Mouse (Mus musculus): ENCODE measurements around the gene Gtdc1.

Gtdc1 gene

DNA sequence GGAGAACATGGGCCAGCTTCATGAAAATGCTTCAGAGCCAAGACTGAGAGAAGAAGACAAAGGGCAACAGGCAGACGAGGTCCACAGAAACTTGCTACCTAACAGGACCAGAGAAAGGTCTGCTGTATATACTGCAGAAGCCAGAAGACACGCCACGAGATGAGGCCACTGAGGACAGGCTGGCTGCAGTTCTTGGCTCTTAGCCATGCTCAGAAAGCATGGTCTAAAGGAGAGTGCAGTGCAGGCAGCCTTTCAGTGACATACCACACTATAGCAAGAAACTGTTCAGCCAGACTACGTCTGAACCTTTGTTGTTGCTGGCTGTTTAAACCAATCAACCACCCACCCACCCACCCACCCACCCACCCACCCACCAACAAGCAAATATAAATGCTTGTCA is 336.6 kb downstream of the Gtdc1 start:
- DNase-seq (ENCODE audit: low read depth, low spot score): no peak

- no peak for DNase-seq (ENCODE audit: low read depth, low spot score)
Observed at GRCm38 (mm10) chr2:44584061-44584460, 343.4 kb downstream of the Gtdc1 start.

- no peak for DNase-seq (ENCODE audit: low read depth, low spot score)
Observed at GRCm38 (mm10) chr2:44583491-44583890, 344.0 kb downstream of the Gtdc1 start.

DNA sequence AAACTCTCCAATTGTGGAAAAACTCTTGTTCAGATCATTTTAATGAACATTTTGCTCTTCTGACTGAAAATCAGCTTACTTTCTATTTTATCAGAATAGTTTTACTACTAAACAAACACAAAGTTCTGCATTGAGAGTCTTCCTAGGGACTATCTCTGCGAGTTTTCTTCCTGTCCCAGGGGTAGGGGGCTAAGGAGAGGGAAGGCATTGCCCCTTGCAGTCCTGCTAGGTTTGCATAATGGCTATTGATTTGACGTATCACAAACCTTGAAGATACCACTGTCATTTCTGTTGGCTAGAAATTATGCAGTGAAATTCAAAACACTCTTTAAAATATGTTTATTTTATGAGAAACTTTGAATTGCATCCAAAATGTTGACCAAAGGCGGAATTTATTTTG is 355.6 kb downstream of the Gtdc1 start:
- DNase-seq (ENCODE audit: low read depth, low spot score): no peak

- DNase-seq (ENCODE audit: low read depth, low spot score): no peak
Observed at GRCm38 (mm10) chr2:44571156-44571555, 356.3 kb downstream of the Gtdc1 start.

DNA sequence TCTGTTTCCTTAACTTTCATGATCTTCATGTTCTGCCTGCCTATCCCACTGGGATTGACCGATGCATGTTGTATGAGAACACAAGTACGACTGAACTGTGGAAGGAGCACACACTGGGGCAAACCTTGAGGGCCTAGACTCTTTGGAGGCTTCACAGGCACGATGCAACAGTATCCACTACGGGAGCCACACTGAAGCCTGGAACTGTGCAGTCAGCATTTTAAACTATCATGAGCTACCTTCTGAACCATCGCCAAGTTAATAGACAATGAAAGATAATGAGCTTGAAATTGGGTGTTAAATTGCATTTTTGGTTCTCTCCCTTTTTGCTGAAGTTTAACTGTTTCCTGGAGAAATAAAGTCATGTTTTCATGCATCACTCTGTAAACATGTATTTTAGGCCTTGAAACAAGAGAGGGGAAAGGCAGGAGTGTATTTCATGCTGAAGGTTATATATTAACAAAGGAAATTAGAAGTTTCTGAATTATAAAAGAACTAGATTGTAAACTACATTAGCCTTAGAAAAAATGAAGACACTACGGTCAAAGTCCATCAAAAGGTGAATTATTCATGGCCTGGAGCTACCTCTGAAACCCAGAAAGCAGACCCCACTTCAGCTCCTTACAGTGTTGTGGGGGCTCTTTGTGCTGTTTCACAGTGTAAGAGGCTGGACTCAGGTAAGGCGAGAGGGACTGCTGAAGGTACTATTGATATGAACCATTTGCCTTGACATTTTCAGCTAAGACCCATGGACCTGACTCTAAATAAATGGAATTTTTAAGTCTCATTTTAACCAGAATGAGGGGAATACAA is 358.1 kb downstream of the Gtdc1 start:
- DNase-seq (ENCODE audit: low read depth, low spot score): no peak

DNA sequence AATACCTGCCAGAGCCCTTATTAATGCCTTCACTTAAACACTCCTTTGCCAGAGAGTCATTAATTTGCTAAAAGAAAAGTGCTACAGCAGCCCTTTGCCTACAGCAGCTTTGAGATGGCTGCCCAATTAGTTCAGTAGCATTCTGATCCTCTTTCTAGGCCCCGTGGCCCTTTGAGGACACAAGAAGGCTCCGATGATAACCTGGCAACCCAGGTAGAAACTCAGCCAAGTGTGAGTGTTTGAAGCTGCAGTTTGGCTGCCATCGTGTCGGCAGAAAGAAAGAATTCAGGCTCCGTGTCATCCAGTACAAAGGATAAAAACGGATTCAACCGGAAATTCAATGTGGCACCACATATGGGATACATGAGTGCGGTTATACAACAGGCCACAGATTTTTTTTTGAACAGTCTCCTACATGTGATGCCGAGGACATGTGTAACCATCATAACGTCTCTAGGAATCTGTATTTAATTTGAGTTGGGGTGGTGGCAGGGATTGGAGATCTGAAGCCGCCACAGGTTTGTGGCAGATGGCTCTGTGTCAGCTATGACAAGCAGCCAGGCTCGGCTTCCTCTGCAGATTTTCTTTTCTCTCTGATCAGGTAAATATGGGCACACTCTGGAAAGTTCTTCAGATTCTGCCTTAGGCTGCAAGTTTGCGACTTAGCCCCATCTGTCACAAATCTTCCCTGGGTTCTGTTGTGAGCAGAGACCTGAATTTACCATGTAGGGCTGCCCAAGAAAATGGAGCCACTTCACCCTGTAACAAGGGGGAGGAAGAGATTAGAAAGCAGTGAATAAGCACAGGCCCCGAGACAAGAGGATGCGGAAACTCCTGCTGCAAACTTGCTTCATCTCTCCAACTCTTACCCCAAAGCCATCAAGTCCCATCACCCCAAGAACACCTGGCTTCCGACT is 362.4 kb downstream of the Gtdc1 start:
- DNase-seq (ENCODE audit: low read depth, low spot score): no peak

DNA sequence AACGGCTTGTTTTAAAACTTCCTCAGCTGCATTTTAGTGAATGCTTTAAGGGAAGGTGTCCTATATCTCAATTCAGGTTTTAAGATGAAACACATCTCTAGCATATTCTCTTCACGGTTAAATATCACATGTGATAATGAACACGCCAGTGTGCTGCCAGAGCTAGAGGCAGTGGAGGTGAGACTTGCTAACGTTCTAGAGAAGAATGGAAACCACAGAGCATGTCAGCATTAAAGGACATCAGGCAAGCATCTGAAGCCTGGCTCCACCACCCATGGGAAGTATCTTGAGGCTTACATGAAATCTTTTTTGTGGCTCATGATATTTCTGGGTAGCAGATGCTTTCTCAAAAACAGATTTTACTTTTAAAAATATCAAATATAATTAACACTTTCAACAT is 365.7 kb downstream of the Gtdc1 start:
- DNase-seq (ENCODE audit: low read depth, low spot score): no peak

DNA sequence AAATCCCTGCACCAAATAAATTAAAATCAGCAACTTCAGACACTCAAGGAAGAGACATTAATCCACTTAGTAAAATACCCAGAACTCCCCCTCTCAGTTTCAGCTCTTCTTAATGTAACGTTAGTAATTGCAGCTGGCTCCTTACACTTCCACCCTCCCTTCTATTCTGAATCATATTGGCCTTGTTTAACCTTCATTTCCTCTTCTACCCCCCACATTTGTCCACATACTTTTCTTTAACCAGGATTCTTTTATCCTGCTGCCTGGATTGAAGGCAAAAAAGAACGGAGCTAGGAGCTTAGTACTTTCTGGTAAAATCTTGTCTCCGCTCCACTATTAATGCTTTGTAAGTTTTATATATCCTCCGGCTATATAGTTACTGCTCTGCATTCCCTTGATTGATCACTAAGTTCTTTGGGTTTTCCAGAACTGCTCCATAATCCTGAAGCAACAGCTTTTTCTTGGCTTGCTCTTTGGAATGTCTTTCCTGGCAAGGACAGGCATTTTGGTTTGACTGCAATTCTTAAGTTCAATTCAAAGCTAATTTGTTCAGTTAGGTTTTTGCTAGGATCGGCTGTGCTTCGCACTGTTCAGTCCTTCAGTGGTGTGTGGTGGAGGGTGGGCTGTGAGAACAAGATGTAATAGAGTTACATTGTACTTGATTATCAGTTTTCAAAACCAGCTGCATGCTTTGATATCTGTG is 368.1 kb downstream of the Gtdc1 start:
- no peak for DNase-seq (ENCODE audit: low read depth, low spot score)

- no peak for DNase-seq (ENCODE audit: low read depth, low spot score)
Observed at GRCm38 (mm10) chr2:44557669-44558281, 369.7 kb downstream of the Gtdc1 start.

DNA sequence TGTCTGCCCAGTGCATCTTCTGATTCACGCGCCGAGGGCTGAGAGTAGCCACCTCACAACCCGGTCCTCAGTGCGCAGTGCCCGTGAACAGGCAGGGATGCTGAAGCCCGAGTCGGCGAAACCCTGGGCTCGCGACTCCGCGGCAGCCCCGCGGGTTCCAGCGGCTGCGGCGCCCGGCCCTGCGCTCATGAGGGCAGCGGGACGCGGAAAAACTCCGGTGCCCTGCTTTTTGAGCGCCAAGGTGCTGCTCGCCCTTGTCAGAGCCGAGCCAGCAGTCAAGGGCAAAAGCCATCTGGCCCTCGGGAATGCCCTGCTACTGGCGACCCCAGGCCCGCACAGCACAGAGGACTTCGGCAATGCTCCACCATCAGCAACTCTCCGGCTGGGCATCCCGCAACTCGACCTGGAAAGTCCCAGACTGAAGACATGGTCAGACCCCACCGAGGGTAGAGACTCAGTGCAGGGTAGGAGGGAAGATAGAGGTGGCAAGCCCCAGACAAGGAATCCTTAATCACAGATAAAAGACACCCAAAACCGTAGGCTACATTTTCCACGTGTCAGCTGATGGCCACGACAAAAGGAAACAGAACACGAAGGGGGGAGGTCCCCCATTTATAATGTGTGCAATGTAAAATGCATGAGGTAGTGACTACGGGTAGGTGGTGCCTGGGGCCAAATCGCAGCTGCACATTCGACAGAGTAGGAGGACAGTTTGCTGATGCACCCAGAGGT is 370.4 kb downstream of the Gtdc1 start:
- DNase-seq (ENCODE audit: low read depth, low spot score): no peak

- no peak for DNase-seq (ENCODE audit: low read depth, low spot score)
Observed at GRCm38 (mm10) chr2:44554716-44555115, 372.7 kb downstream of the Gtdc1 start.

- no peak for DNase-seq (ENCODE audit: low read depth, low spot score)
Observed at GRCm38 (mm10) chr2:44549311-44549710, 378.1 kb downstream of the Gtdc1 start.

DNA sequence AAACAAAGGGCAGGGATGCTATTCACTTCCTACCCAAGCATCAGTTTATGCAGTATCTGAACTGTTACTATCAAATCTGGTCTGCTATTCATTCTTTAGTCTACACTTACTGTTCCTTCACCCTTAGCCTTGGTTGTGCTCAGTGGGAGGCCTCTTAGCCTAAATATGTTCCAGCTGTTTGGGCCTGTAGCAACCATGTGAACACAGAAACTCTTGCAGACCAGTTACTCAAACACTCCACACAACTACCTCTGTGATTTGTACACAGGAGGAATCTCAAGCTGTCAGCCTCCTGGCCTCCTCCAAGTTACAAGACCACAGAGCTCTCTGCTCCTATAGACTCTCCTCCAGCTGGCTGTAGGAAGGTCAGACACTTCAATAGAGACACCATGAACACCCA is 384.7 kb downstream of the Gtdc1 start:
- DNase-seq (ENCODE audit: low read depth, low spot score): no peak

- no peak for DNase-seq (ENCODE audit: low read depth, low spot score)
Observed at GRCm38 (mm10) chr2:44541726-44542125, 385.7 kb downstream of the Gtdc1 start.

DNA sequence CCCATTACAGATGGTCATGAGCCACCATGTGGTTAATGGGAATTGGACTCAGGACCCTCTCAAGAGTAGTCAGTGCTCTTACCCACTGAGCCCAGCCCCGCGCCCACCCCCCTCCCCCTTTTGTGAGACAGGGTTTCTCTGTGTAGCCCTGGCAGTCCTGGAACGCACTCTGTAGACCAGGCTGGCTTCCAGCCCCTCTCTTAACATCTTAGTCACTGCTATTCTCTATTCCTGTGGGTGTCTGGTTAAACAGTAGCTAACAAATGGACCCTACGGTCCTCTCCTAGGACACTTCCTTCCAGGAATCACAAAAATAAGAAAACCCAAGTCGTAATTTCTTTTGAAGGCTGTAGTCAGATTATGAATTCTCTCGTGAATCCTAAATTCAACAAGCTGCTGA is 386.6 kb downstream of the Gtdc1 start:
- DNase-seq (ENCODE audit: low read depth, low spot score): no peak

- DNase-seq (ENCODE audit: low read depth, low spot score): no peak
Observed at GRCm38 (mm10) chr2:44539121-44539634, 388.3 kb downstream of the Gtdc1 start.

DNA sequence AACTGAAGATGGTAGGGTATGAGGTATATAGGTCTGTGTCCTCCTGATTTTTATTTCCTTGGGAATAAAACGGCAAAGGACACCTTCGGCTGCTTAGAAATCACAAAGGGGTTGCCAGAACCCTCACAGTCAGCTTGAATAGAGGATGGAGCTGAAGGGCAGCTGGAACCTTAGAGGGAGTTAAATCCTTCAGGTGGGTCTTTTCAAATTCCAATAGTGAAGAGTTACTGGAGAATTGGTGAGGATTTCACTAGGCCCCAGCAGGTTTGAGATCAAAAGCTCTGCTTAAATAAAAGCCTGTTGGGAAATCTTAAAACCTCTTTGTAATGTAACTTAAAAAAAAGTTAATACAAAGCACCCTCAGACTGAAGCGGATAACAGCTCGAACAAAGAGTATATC is 389.3 kb downstream of the Gtdc1 start:
- DNase-seq (ENCODE audit: low read depth, low spot score): no peak

DNA sequence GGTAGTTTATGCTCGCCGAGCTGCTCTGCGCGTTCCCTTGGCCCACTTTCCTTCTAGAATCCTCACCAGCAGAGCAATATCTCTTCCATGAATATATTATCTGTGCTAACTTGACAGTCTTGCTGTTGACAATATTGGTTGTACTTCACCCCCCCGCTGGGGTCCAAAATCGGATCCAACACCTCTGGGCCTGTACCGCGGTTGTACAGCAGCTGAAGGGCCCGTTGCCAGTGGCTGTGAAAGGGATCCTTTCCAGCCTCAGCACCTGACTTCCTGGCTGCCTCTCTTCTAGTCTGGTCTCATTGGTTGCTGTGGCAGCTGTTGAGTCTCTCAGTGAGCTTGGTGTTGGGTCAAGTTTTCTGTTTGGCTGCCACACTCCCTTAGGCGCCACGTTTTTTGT is 391.7 kb downstream of the Gtdc1 start:
- no peak for DNase-seq (ENCODE audit: low read depth, low spot score)

DNA sequence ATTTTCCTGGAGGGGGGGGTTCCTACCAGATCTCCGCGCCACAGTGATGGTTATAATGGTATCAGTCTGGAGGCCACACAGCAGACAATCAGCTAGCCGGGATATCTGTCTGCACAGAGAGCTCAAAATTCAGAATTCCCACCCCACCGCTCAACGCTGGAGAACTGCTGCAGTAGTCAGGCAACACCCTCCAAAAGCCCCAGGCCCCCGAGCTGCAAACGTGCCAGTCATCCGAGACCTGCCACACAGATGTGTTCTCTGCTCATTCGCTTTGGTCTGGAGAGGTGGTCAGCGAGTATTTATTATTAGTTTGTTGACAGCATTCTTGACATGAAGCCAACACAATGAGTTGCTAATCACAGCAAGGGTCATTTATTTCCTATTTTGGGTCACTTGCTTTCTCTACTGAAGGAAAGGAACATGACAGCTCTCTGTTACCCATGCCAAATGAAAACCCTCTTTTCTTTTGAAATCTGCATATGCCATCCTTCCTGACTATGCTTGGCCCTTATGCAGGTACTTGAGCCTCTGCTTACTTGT is 392.3 kb downstream of the Gtdc1 start:
- no peak for DNase-seq (ENCODE audit: low read depth, low spot score)
